Mouse (Mus musculus) olfactory bulb, adult 2 months (tissue): ENCODE measurements around the gene Polr3b. TPM values are rescaled to one million over a fixed set of nuclear protein-coding genes. Genes with fewer than 3 reads are reported as not detected.

Experiments used
- H3K27ac ChIP-seq: fragments of 200-500 bp; 2 replicates; pipeline ENCODE4 v1.5.1; 2012; ENCODE audit warnings: low read depth, low read length; ENCODE audit not compliant: insufficient read depth
- H3K4me1 ChIP-seq: fragments of 200-500 bp; 2 replicates; pipeline ENCODE4 v1.6.1; 2012; ENCODE audit warnings: low read length; ENCODE audit not compliant: control insufficient read depth, insufficient read depth
- H3K4me3 ChIP-seq: fragments of 200-500 bp; 2 replicates; pipeline ENCODE4 v1.5.1; 2012; ENCODE audit warnings: mild to moderate bottlenecking, low read depth, low read length, moderate library complexity; ENCODE audit not compliant: insufficient read depth
- CTCF ChIP-seq: fragments of 200-500 bp; IDR thresholded peaks from 2 replicates; pipeline ENCODE4 v1.5.1; 2012; ENCODE audit warnings: low read depth, mild to moderate bottlenecking, low read length, moderate library complexity; ENCODE audit not compliant: insufficient read depth
- POLR2A ChIP-seq: fragments of 200-500 bp; IDR thresholded peaks from 2 replicates; pipeline ENCODE4 v1.6.1; 2012; ENCODE audit warnings: mild to moderate bottlenecking, low read depth, low read length, moderate library complexity; ENCODE audit not compliant: insufficient read depth
- WGBS: fragments of 180-500 bp; shearing (Covaris S2); methylation state at CpG from one replicate; pipeline ENCODE4 v1.1.7; 2018; 5-methylcytosine and 5-hydroxymethylcytosine counted together
- polyA plus RNA-seq: library from polyadenylated mRNA; stranded (reverse); fragments of >200 nt; gene quantifications from 2 replicates; pipeline ENCODE4 v1.2.4, GENCODE M21; 2012; ENCODE audit warnings: low replicate concordance; ENCODE audit not compliant: missing spikeins, insufficient read depth, insufficient read length

Gene Polr3b
- polyA plus RNA-seq, 1 experiment = not detected

GRCm38 (mm10) chr10:84707752-84708530 is 85.8 kb downstream of the Polr3b start:
- peaks cover 4% of the 10 kb centered on the region; the same call in 1 of the 2 replicates for H3K4me1 ChIP-seq
- 69% methylated on average over 14 of the region's 14 CpGs for WGBS

GRCm38 (mm10) chr10:84710192-84710591 is 88.1 kb downstream of the Polr3b start:
- H3K4me1 ChIP-seq = peaks cover 8% of the 10 kb centered on the region; the same call in 1 of the 2 replicates
- TF ChIP-seq CTCF = no peak
- TF ChIP-seq POLR2A = no peak
- no peak overlapping the region for H3K27ac ChIP-seq
- no peak overlapping the region for H3K4me3 ChIP-seq
- 67% methylated on average over 4 of the region's 4 CpGs for WGBS

More at GRCm38 (mm10) chr10:84707752-84708530, 85.8 kb downstream of the Polr3b start:
- TF ChIP-seq CTCF = no peak
- no peak for TF ChIP-seq POLR2A
- Histone ChIP-seq H3K27ac (no peak overlapping the region), H3K4me3 (no peak overlapping the region)

GRCm38 (mm10) chr10:84710827-84711226 is 88.7 kb downstream of the Polr3b start:
- H3K4me1 ChIP-seq = peaks cover 8% of the 10 kb centered on the region; the same call in 1 of the 2 replicates
- WGBS = 63% methylated on average over 4 of the region's 4 CpGs
- no peak for TF ChIP-seq POLR2A
- no peak for TF ChIP-seq CTCF
- H3K4me3 ChIP-seq = no peak overlapping the region
- H3K27ac ChIP-seq = no peak overlapping the region

GRCm38 (mm10) chr10:84711479-84711878 is 89.4 kb downstream of the Polr3b start:
- H3K27ac ChIP-seq = no peak overlapping the region
- WGBS = 94% methylated on average over 8 of the region's 8 CpGs

GRCm38 (mm10) chr10:84711940-84712339 is 89.8 kb downstream of the Polr3b start:
- no peak for TF ChIP-seq CTCF
- TF ChIP-seq POLR2A = no peak
- H3K27ac ChIP-seq = no peak overlapping the region
- WGBS = 71% methylated on average over 5 of the region's 5 CpGs

More at GRCm38 (mm10) chr10:84711479-84711878, 89.4 kb downstream of the Polr3b start:
- TF ChIP-seq POLR2A = no peak
- TF ChIP-seq CTCF = no peak
- H3K4me3 ChIP-seq = no peak overlapping the region
- H3K4me1 ChIP-seq = peaks cover 8% of the 10 kb centered on the region; the same call in 1 of the 2 replicates

DNA sequence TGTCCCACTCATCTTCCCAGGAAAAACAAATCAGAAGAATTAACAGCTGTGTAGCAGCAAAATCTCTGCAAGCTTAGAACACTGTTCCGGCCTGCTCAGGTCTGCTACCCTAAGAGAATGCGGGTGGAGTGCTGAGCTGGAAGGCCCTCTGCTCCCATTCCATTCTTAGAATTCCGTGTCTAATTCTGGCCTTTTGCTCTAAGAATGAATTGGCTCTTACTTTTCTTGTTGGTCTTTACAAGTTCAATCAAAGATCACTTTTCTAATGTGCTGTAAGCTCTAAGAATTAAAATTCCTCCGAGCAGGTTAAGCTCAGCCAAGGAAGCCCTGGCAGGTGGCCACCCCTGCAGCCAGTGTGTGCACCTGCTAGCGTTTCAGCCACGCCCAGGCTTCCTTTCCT is 90.4 kb downstream of the Polr3b start:
- H3K4me3 ChIP-seq = no peak overlapping the region
- no peak overlapping the region for H3K27ac ChIP-seq
- TF ChIP-seq CTCF = no peak
- no peak for TF ChIP-seq POLR2A
- WGBS = 78% methylated on average over 6 of the region's 6 CpGs
- H3K4me1 ChIP-seq = peaks cover 8% of the 10 kb centered on the region; the same call in 1 of the 2 replicates

More at GRCm38 (mm10) chr10:84711940-84712339, 89.8 kb downstream of the Polr3b start:
- H3K4me1 ChIP-seq = peaks cover 8% of the 10 kb centered on the region; the same call in 1 of the 2 replicates
- no peak overlapping the region for H3K4me3 ChIP-seq

DNA sequence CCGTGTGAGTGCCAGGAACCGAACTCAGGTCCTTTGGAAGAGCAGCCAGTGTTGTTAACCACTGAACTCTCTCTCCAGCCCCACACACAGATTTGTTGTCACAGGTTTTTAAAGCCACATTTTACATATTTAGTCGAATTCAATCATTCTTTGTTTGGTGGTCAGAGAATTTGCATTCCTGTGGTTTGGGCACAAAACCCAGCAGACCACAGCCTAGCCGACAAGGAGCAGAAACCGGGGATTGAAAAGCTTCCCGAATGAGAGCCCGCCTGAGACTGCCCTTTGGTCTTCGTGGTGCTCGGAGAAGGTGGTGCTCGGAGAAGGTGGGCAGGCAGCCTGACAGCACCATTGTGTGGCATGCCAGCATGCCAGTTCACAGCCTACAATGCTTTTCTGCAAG is 91.0 kb downstream of the Polr3b start:
- Histone ChIP-seq H3K27ac (no peak overlapping the region), H3K4me1 (peaks cover 12% of the 10 kb centered on the region; the same call in 1 of the 2 replicates), H3K4me3 (no peak overlapping the region)
- no peak for TF ChIP-seq POLR2A
- no peak for TF ChIP-seq CTCF
- 73% methylated on average over 10 of the region's 10 CpGs for WGBS

- H3K27ac ChIP-seq = no peak overlapping the region
- no peak overlapping the region for H3K4me3 ChIP-seq
- H3K4me1 ChIP-seq = peaks cover 21% of the 10 kb centered on the region; the same call in 1 of the 2 replicates
- TF ChIP-seq POLR2A (no peak), CTCF (no peak)
- WGBS = 92% methylated on average over 7 of the region's 7 CpGs
Measured at GRCm38 (mm10) chr10:84715639-84716038, 93.5 kb downstream of the Polr3b start.

DNA sequence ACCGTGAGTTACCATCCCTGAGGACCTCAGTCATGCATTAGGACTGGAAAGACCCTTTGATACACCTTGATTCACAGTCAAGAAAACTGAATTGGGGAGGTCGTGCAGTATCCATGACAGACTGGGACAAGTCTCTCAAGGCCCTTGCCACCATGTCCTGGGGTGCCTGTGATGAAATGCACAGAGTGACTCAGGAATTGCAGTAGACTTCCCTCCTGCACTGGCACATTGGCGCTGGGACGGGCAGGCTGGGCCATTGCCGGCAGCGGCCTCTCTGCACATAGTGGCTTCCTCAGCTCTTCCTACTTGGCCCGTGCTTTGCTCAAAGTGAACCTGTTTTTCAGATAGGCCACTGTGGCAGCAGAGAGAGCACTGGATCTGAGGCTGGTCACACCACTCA is 94.5 kb downstream of the Polr3b start:
- Histone ChIP-seq H3K4me3 (no peak overlapping the region), H3K27ac (no peak overlapping the region), H3K4me1 (peaks cover 19% of the 10 kb centered on the region; the same call in 1 of the 2 replicates)
- no peak for TF ChIP-seq CTCF
- no peak for TF ChIP-seq POLR2A
- 97% methylated on average over 7 of the region's 7 CpGs for WGBS
